22 mouse cellular contexts compared by ENCODE assay signal in genomic region chr1:143974637-143975036, GRCm38 (mm10).
"Had no signal": no experiment of that assay in that cellular context is flagged by ENCODE, and none has a peak within 500 bp of the region (broad histone marks: within the 10 kb centered on the region; RNA-seq: fewer than 3 reads in every experiment).

No protein-coding gene starts in this region.

- H3K4me3 ChIP-seq: layer of hippocampus, adult 2 months; limb, embryonic 10.5 days; limb, embryonic 13.5 days; liver, embryonic 12.5 days; liver, embryonic 15.5 days; lung, embryonic 15.5 days; midbrain, embryonic 12.5 days; midbrain, embryonic 15.5 days; neural tube, embryonic 12.5 days; neural tube, embryonic 15.5 days had no signal

- H3K4me1 ChIP-seq: limb, embryonic 10.5 days; limb, embryonic 13.5 days; liver, embryonic 12.5 days; liver, embryonic 15.5 days; lung, embryonic 15.5 days; midbrain, embryonic 12.5 days; midbrain, embryonic 15.5 days; neural tube, embryonic 12.5 days; neural tube, embryonic 15.5 days had no signal

- DNase-seq: kidney, adult 2 months; kidney, postnatal 25 days; layer of hippocampus, adult 9-11 months; liver; lung, adult 18-20 months; lung, postnatal 10 days; lung, postnatal 36 days; thymus, adult 2 months; thymus, postnatal 14 days; thymus, postnatal 4 days had no signal

- ATAC-seq: liver, embryonic 12.5 days; midbrain, embryonic 15.5 days had no signal

- H3K27ac ChIP-seq: kidney, postnatal 0 days; layer of hippocampus, adult 2 months; limb, embryonic 10.5 days; limb, embryonic 13.5 days; liver, embryonic 12.5 days; liver, embryonic 15.5 days; lung, embryonic 15.5 days; midbrain, embryonic 12.5 days; midbrain, embryonic 15.5 days; neural tube, embryonic 12.5 days; neural tube, embryonic 15.5 days; stomach, postnatal 0 days had no signal

- H3K9me3 ChIP-seq: limb, embryonic 10.5 days; limb, embryonic 13.5 days; liver, embryonic 12.5 days; liver, embryonic 15.5 days; lung, embryonic 15.5 days; midbrain, embryonic 12.5 days; midbrain, embryonic 15.5 days; neural tube, embryonic 12.5 days; neural tube, embryonic 15.5 days had no signal

- H3K36me3 ChIP-seq: limb, embryonic 10.5 days; limb, embryonic 13.5 days; liver, embryonic 12.5 days; liver, embryonic 15.5 days; lung, embryonic 15.5 days; midbrain, embryonic 12.5 days; midbrain, embryonic 15.5 days; neural tube, embryonic 12.5 days; neural tube, embryonic 15.5 days had no signal

- H3K27me3 ChIP-seq: limb, embryonic 13.5 days; liver, embryonic 12.5 days; liver, embryonic 15.5 days; lung, embryonic 15.5 days; midbrain, embryonic 12.5 days; midbrain, embryonic 15.5 days; neural tube, embryonic 12.5 days; neural tube, embryonic 15.5 days had no signal
